Mouse (Mus musculus): ENCODE measurements around the gene Sprr2a1.
"Not testable (repeated sequence)": the region's sequence is repeated elsewhere in the genome, so short reads cannot be mapped to it uniquely, and the experiment has no call there.

GRCm38 (mm10) chr3:92238736-92239135 is 23.1 kb downstream of the Sprr2a1 start:
- not testable (repeated sequence) for TF ChIP-seq CTCF, EP300 (IDR thresholded peaks at IDR 0.05)

Data from lung, postnatal 0 days (tissue).